Mouse (Mus musculus) embryonic facial prominence, embryonic 13.5 days (tissue): Measurements from ENCODE around the gene Gigyf1. TPM values are rescaled to one million over a fixed set of nuclear protein-coding genes. Genes with fewer than 3 reads are reported as not detected.

ENCODE experiments used
- ATAC-seq: fragments of 200-750 bp; cut with Nextera tagmentation; 2 replicates; pipeline ENCODE4 v1.8.0; 2017; ENCODE audit warnings: low read depth; ENCODE audit not compliant: insufficient number of reproducible peaks, insufficient read depth, low FRiP score, low TSS enrichment
- H3K27ac ChIP-seq: fragments of 300-500 bp; sonication (generic); 2 replicates; pipeline ENCODE4 v1.5.1; 2015; ENCODE audit warnings: moderate library complexity, mild to moderate bottlenecking, inconsistent platforms
- H3K27me3 ChIP-seq: fragments of 300-500 bp; sonication (generic); 2 replicates; pipeline ENCODE4 v1.6.1; 2015; ENCODE audit warnings: mild to moderate bottlenecking, inconsistent platforms
- H3K36me3 ChIP-seq: fragments of 300-500 bp; sonication (generic); 2 replicates; pipeline ENCODE4 v1.6.1; 2015; ENCODE audit warnings: mild to moderate bottlenecking, inconsistent platforms
- H3K4me1 ChIP-seq: fragments of 300-500 bp; sonication (generic); 2 replicates; pipeline ENCODE4 v1.6.1; 2015; ENCODE audit warnings: inconsistent platforms
- H3K4me2 ChIP-seq: fragments of 300-500 bp; sonication (generic); 2 replicates; pipeline ENCODE4 v1.6.1; 2015; ENCODE audit warnings: moderate library complexity, mild to moderate bottlenecking, inconsistent platforms
- H3K4me3 ChIP-seq: fragments of 300-500 bp; sonication (generic); 2 replicates; pipeline ENCODE4 v1.5.1; 2015; ENCODE audit warnings: mild to moderate bottlenecking, inconsistent platforms
- H3K9ac ChIP-seq: fragments of 300-500 bp; sonication (generic); 2 replicates; pipeline ENCODE4 v1.6.1; 2015; ENCODE audit warnings: mild to moderate bottlenecking, inconsistent platforms
- H3K9me3 ChIP-seq: fragments of 300-500 bp; sonication (generic); 2 replicates; pipeline ENCODE4 v1.6.1; 2016; ENCODE audit warnings: inconsistent platforms
- WGBS: fragments of 180-500 bp; shearing (Covaris S2); methylation state at CpG from one replicate; pipeline ENCODE4 v1.1.7; 2015; ENCODE audit warnings: mixed read lengths; 5-methylcytosine and 5-hydroxymethylcytosine counted together
- polyA plus RNA-seq: library from polyadenylated mRNA; unstranded; fragments of >200 nt; fragmentation: Nextera tagmentation; extraction: Ambion mirVana; gene quantifications from 2 replicates; pipeline ENCODE4 v1.2.1, GENCODE M21; 2015

Gigyf1 gene
- 16.3 and 17.1 TPM in 2 replicates for polyA plus RNA-seq

DNA sequence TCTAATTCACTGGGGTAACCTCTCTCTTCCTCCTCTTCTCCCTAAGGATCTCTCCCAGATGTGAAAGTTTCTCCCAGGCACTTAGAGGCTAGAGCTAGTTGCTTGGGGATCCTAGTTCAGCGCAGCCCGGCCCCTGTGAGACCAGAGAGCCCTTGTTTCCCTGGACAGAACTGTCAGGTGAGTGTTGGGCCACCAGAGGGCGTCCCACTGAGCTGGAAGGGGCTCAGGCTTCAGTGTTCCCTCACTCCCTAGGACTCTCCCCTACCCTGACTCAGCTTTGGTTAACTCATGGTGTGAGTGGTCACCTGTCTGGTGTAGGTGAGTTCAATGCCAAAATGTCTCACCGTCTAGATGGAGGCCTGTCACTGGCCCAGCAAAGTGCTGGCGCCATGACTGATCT is at the start of gene Gigyf1:
Gene Gigyf1 (plus strand): TSS at position 113 of the 400 bp plus-strand sequence.
- Histone ChIP-seq H3K4me2 (no peak within 1 kb of the TSS), H3K36me3 (peaks cover 79% of the 10 kb centered on the region), H3K9ac (0 out of 2 replicates have a peak within 1 kb of the TSS, but pooled peaks have one; percentile 32), H3K4me3 (no peak within 1 kb of the TSS), H3K27ac (no peak within 1 kb of the TSS), H3K9me3 (no peaks in the 10 kb centered on the region), H3K27me3 (no peaks in the 10 kb centered on the region), H3K4me1 (peaks cover 17% of the 10 kb centered on the region)
- 74% methylated on average over 5 of the region's 5 CpGs for WGBS
- ATAC-seq = no peak

DNA sequence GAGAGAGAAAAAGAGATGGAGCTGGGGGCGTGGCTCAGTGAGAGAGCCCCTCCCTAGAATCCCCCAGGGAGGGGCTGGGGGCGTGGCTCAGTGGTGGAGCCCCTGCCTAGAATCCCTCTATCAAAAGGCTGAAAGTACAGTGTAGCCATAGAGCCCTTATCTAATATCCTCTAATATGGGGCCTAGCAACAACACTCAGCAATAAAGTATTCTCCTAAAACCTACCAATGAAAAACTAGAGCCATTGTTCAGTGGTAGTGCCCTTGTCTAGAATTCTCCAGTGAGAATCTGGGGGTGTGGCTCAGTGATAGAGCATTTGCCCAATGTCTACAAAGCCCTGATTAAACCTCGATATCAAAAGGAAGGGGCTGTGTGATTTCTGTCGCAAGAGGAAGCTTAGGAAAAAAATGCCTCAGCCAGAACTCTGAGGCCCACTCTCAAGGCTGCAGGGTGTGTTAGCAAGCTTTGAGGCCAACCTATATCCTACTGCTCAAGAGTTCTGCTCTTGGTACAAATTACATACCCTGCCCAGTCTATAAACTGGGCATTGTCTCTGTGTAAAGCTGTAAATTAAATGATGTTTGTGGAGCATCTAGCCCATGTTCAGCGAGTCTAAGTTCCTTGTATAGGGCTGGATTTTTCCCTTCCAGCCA is 46.0 kb upstream of the Gigyf1 start:
- no peaks in the 10 kb centered on the region for H3K27me3 ChIP-seq
- no peaks in the 10 kb centered on the region for H3K9me3 ChIP-seq
- ATAC-seq = no peak
- H3K27ac ChIP-seq = no peak overlapping the region
- no peak overlapping the region for H3K9ac ChIP-seq
- no peak overlapping the region for H3K4me2 ChIP-seq
- WGBS = 61% methylated on average over 5 of the region's 5 CpGs
- no peak overlapping the region for H3K4me3 ChIP-seq
- H3K36me3 ChIP-seq = no peaks in the 10 kb centered on the region
- no peaks in the 10 kb centered on the region for H3K4me1 ChIP-seq

DNA sequence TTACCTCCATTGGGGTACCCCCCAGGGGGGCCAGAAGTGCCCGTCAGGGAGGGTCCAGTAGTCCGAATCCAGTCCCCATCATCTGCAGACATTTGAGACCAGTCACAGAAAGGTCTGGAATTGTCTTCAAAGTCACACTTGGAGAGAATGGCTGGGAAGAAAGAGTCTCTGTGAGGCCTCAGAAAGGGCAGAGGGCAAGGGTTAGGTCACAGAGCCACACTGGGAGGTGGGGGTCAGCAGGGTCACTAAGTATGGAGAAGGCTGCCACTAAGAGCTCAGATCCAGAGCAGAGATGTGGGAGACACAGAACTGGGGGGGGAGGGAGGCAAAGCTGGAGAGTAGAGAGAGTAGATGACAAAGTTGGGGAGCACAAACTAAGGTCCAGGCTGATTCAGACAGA is 44.0 kb upstream of the Gigyf1 start:
- Histone ChIP-seq H3K27me3 (no peaks in the 10 kb centered on the region), H3K4me2 (no peak overlapping the region), H3K27ac (no peak overlapping the region), H3K4me3 (no peak overlapping the region), H3K9me3 (no peaks in the 10 kb centered on the region), H3K4me1 (no peaks in the 10 kb centered on the region), H3K36me3 (no peaks in the 10 kb centered on the region), H3K9ac (no peak overlapping the region)
- no peak for ATAC-seq
- WGBS = 20% methylated on average over 2 of the region's 2 CpGs

GRCm38 (mm10) chr5:137476964-137477363 is 41.4 kb upstream of the Gigyf1 start, which contains the start of gene Zan:
Gene Zan, minus strand, starts transcription at chr5:137477064.
- 86% methylated on average over 5 of the region's 5 CpGs for WGBS
- no peak within 1 kb of the TSS for H3K4me2 ChIP-seq
- no peaks in the 10 kb centered on the region for H3K9me3 ChIP-seq
- no peak within 1 kb of the TSS for H3K9ac ChIP-seq
- H3K36me3 ChIP-seq = no peaks in the 10 kb centered on the region
- no peak for ATAC-seq
- no peak within 1 kb of the TSS for H3K27ac ChIP-seq
- H3K4me1 ChIP-seq = no peaks in the 10 kb centered on the region
- no peaks in the 10 kb centered on the region for H3K27me3 ChIP-seq
- H3K4me3 ChIP-seq = no peak within 1 kb of the TSS

DNA sequence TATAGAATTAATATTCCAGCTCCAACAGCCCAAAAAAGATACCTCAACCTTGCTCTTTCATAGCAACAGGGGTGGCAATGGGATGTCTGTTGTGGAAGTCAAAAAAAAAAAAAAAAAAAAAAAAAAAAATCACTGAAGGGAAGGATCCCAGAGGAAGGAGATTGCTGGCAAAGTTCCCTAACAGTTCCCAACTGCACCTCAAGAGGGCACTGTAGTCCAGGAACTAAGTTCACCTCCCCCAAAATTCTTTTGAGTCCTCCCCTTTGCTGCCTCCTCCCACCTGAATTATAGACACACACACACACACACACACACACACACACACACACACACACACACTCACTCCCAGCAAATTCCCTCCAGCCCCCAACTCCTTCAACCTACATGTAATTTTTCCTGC is 37.2 kb upstream of the Gigyf1 start:
- H3K4me3 ChIP-seq = no peak overlapping the region
- no peak overlapping the region for H3K9ac ChIP-seq
- no peaks in the 10 kb centered on the region for H3K36me3 ChIP-seq
- no peaks in the 10 kb centered on the region for H3K9me3 ChIP-seq
- no peak overlapping the region for H3K4me2 ChIP-seq
- H3K4me1 ChIP-seq = peaks cover 13% of the 10 kb centered on the region; the same call in 1 of the 2 replicates
- H3K27me3 ChIP-seq = peaks cover 17% of the 10 kb centered on the region
- no peak for ATAC-seq
- no peak overlapping the region for H3K27ac ChIP-seq

- ATAC-seq = no peak
- no peak overlapping the region for H3K9ac ChIP-seq
These were observed 36.5 kb upstream of the Gigyf1 start for GRCm38 (mm10) chr5:137481897-137482296.

DNA sequence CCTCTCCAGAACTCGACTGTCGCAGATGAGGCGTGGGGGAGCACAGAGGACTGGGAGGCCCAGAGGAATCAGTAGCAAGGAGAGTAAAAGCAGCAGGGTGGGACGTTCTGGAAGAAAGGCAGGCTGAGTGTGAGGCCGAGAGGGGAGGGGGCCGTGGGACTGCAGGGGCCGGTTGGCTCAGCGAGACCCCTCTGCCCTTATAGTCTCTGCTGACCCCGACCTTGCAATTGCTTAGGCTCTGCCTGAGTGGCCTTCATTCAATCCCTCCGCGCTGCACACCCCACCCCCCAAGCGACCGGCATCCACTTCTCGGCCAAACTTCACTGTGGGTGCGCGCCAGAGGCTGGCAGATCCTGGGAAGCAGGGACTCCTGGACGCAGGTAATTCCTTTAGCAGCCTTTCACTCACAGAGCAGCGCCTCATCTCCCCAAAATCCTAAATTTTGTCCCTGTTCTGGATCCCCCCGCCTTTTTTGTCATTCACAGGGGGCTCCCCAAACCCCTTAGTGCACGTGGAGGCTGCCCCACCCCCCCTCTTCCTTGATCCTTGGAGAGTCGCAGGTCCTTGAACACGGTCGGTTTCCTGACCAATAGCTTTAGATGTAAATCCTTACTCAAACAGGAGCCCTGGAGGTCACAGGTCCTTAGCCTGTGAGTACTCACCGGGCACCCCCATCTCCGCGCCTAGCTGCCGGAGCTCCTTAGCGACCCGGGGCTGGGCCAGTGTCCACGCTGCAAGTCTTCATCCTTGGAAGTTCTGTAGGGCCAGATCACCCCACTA is 33.1 kb upstream of the Gigyf1 start:
- ATAC-seq = no peak
- Histone ChIP-seq H3K9ac (peak overlapping the region; percentile 65), H3K9me3 (no peaks in the 10 kb centered on the region), H3K4me1 (peaks cover 15% of the 10 kb centered on the region; the same call in 1 of the 2 replicates), H3K4me3 (peak overlapping the region; percentile 38), H3K27ac (no peak overlapping the region), H3K27me3 (peaks cover 24% of the 10 kb centered on the region), H3K4me2 (peak overlapping the region; percentile 61), H3K36me3 (no peaks in the 10 kb centered on the region)
- 7% methylated on average over 30 of the region's 30 CpGs for WGBS

More at GRCm38 (mm10) chr5:137481897-137482296, 36.5 kb upstream of the Gigyf1 start:
- 19% methylated on average over 8 of the region's 8 CpGs for WGBS
- Histone ChIP-seq H3K4me2 (no peak overlapping the region), H3K27ac (no peak overlapping the region), H3K4me3 (no peak overlapping the region), H3K27me3 (peaks cover 24% of the 10 kb centered on the region), H3K9me3 (no peaks in the 10 kb centered on the region), H3K4me1 (peaks cover 15% of the 10 kb centered on the region; the same call in 1 of the 2 replicates), H3K36me3 (no peaks in the 10 kb centered on the region)

- Histone ChIP-seq H3K4me2 (peak overlapping the region; percentile 61), H3K4me1 (peaks cover 15% of the 10 kb centered on the region; the same call in 1 of the 2 replicates), H3K36me3 (no peaks in the 10 kb centered on the region), H3K4me3 (peak overlapping the region; percentile 38), H3K27me3 (peaks cover 24% of the 10 kb centered on the region), H3K9ac (peak overlapping the region; percentile 65), H3K27ac (no peak overlapping the region), H3K9me3 (no peaks in the 10 kb centered on the region)
- WGBS = 1% methylated on average over 17 of the region's 17 CpGs
- ATAC-seq = no peak
These were observed 32.5 kb upstream of the Gigyf1 start for GRCm38 (mm10) chr5:137485851-137486155.

DNA sequence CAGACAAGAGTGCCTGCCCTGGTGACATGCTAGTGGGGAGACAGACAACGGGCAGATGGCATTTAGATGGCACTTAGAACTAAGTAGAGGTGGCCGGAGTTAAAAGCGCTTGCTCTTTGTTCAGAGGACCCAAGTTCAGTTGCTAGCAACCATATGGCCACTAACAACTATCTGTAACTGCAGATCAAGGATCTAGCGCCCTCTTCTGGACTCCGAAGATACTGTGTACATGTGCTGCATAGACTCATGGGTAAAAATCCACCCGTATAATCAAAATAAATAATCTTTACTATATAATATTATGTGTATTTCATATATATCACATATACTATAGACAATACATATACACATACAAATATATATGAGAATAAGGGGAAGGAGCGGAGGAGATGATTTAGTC is 30.7 kb upstream of the Gigyf1 start:
- WGBS = 84% methylated on average over 7 of the region's 7 CpGs
- ATAC-seq = no peak

DNA sequence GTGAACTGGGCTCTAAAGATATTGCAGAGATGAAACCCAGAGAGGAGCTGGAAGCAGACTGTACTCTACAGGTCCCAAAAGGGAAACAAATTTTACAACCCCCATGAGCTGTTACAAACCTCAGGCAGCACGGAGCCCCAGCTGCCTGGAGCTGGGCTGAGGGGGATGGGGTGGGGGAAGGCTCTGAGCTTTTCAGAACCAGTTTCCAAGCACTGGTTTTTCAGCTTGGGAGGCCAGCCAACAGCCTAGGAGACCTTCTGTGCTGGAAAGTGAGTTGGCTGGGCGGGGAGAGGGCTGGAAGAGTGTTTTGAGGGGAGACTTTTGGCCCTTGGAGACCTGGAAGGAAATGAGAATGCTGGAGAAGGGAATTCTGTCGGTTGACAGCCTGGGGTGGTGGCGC is 26.8 kb upstream of the Gigyf1 start:
- WGBS = 55% methylated on average over 4 of the region's 4 CpGs
- no peak for ATAC-seq
- no peaks in the 10 kb centered on the region for H3K9me3 ChIP-seq
- no peak overlapping the region for H3K4me2 ChIP-seq
- no peak overlapping the region for H3K4me3 ChIP-seq
- H3K4me1 ChIP-seq = no peaks in the 10 kb centered on the region
- no peak overlapping the region for H3K27ac ChIP-seq
- H3K36me3 ChIP-seq = no peaks in the 10 kb centered on the region
- 0 out of 2 replicates have a peak, but pooled peaks cover 4% of the 10 kb centered on the region for H3K27me3 ChIP-seq
- no peak overlapping the region for H3K9ac ChIP-seq

More for the DNA sequence above, 30.7 kb upstream of the Gigyf1 start:
- no peak overlapping the region for H3K4me3 ChIP-seq
- no peak overlapping the region for H3K9ac ChIP-seq
- no peaks in the 10 kb centered on the region for H3K9me3 ChIP-seq
- peaks cover 24% of the 10 kb centered on the region for H3K27me3 ChIP-seq
- no peak overlapping the region for H3K4me2 ChIP-seq
- H3K27ac ChIP-seq = no peak overlapping the region
- H3K36me3 ChIP-seq = no peaks in the 10 kb centered on the region
- peaks cover 15% of the 10 kb centered on the region; the same call in 1 of the 2 replicates for H3K4me1 ChIP-seq

DNA sequence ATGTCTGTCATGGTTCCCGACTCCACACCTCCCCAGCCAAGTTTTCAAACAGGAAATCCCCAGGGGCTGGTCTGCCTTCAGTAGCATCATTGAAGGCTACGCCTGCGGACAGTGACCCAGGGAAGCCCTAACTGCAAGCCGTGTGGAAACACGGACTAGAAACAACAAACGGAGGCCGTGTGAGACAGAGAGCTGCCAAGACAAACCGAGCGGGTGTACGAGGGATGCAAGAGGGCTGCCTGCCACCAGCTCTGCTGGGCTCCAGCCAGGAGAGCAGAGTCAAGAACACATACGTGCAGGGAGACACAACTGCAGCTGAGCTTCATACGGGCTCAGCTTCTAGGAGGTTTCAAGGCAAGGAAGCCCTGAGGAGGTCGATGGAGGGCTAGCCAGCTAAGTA is 24.5 kb upstream of the Gigyf1 start:
- H3K36me3 ChIP-seq = no peaks in the 10 kb centered on the region
- H3K27ac ChIP-seq = no peak overlapping the region
- no peaks in the 10 kb centered on the region for H3K9me3 ChIP-seq
- no peaks in the 10 kb centered on the region for H3K27me3 ChIP-seq
- no peak overlapping the region for H3K4me2 ChIP-seq
- H3K4me1 ChIP-seq = no peaks in the 10 kb centered on the region
- no peak for ATAC-seq
- 72% methylated on average over 13 of the region's 13 CpGs for whole genome bisulfite sequencing
- H3K9ac ChIP-seq = no peak overlapping the region
- no peak overlapping the region for H3K4me3 ChIP-seq

DNA sequence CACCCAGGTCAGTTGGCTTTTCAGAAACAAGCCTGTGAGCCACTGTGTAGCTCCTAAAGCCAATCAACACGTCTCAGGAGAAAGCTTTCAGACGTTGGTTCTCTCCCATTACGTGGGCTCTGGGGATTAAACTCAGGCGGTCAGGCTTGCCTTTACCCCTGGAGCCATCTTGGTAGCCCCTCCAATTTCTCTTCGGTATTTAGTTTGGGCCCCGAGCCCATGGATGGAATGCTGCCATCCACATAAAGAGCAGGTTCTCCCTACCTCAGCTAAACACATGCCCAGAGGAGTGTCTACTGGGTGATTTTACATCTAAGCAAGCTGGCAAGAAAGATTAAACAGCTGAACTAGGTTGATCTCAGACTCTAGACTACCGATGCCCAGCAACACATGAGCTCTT is 18.2 kb upstream of the Gigyf1 start:
- WGBS = 91% methylated on average over 7 of the region's 7 CpGs
- no peak overlapping the region for H3K4me2 ChIP-seq
- H3K36me3 ChIP-seq = peaks cover 7% of the 10 kb centered on the region; the same call in 1 of the 2 replicates
- no peak overlapping the region for H3K27ac ChIP-seq
- no peak overlapping the region for H3K4me3 ChIP-seq
- peaks cover 16% of the 10 kb centered on the region for H3K4me1 ChIP-seq
- H3K9me3 ChIP-seq = no peaks in the 10 kb centered on the region
- H3K27me3 ChIP-seq = no peaks in the 10 kb centered on the region
- H3K9ac ChIP-seq = no peak overlapping the region
- no peak for ATAC-seq
